Mouse (Mus musculus) ES-CJ7 (cell line): ENCODE measurements around the gene Gng8.

Experiments used
- DNase-seq: peaks from one replicate; pipeline ENCODE4 v3.0.0; 2011; ENCODE audit warnings: low read depth, low spot score

Gng8 gene

DNA sequence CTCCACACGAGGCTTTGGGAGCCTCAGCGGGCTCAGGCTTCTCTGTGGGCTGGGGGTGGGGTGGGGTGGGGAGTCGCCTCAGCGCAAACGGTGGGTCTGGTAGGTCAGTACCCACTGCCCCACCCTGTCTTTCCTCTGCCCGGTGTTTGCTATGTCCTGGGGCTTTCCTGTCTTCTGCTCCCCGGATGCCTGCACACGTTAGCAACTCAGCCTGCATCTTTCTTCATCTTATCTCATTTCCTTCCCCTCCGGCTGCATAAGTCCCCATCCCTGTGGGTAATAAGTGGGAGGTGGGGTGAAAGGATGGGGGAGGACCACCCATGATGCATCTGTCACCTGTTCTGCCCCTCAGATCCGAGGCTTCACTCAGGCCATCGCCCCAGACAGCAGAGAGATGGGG, 16.8 kb downstream of the Gng8 start:
- DNase-seq: no peak

DNA sequence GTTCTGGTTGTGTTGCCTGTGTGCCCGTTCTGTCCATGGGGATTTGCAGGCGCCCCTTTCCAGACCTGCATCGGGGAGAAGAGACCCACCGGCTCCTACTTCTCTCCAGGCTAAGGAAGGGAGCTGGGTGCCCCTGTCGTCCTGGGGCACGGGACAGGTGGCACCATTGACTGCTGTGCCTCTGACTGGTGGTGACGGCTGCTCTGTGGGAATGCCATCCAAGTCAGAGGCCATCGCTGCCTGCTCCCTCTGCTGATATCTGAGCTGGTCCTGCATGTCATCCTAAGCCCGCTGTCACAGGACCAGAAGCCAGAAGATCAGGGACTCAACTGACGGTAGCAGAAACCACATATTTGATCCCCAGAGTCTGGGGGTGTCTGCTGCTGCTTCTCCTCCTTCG, 17.3 kb downstream of the Gng8 start:
- DNase-seq: no peak

- no peak for DNase-seq
These were observed 18.3 kb downstream of the Gng8 start for GRCm38 (mm10) chr7:16909909-16910308.

DNA sequence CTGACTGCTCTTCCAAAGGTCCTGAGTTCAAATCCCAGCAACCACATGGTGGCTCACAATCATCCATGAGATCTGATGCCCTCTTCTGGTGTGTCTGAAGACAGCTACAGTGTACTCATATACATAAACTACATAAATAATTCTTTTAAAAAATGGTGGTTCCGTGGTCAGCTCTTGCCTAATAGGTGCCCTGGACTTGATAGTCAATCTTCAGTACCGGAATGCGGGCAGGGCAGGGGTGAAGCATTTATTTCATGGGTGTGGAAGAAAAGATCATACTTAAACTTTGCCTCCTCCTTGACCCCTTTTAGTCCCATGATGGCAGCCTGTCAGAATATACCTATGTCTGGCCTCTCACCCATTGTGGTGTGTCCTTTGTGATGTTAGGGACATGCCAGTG, 20.3 kb downstream of the Gng8 start:
- no peak for DNase-seq

GRCm38 (mm10) chr7:16912360-16912759, 20.8 kb downstream of the Gng8 start:
- no peak for DNase-seq

DNA sequence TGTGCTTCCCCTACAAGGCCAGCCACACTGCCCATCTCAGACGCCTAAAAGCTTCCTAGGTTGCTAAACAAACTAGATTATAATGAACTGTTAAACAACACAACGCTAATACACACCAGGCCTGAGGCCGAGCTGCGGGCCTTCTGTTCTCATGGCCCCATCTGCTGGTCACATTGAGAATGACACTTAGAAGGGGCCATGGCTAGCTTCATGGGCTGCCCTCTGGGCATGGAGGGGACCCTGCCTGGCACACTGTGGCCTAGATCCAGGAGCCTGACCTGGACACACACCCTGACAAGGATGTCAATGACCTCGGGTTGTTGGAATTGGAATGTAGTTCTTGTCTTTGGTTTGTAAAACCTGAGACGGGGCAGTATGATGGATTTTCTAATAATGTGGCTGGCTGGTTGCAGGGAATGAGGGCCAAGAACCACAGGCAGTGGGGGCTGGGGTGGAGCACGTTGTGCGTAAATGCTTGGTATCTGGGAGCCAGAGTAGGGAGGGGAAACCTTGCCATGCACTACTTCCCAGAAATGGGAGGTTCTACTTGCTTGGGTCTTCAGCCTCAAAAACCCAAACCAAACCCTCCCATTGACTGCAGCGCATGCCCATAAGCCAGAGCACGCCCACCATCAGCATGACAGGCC, 22.3 kb downstream of the Gng8 start:
- DNase-seq: peak; percentile 54

DNA sequence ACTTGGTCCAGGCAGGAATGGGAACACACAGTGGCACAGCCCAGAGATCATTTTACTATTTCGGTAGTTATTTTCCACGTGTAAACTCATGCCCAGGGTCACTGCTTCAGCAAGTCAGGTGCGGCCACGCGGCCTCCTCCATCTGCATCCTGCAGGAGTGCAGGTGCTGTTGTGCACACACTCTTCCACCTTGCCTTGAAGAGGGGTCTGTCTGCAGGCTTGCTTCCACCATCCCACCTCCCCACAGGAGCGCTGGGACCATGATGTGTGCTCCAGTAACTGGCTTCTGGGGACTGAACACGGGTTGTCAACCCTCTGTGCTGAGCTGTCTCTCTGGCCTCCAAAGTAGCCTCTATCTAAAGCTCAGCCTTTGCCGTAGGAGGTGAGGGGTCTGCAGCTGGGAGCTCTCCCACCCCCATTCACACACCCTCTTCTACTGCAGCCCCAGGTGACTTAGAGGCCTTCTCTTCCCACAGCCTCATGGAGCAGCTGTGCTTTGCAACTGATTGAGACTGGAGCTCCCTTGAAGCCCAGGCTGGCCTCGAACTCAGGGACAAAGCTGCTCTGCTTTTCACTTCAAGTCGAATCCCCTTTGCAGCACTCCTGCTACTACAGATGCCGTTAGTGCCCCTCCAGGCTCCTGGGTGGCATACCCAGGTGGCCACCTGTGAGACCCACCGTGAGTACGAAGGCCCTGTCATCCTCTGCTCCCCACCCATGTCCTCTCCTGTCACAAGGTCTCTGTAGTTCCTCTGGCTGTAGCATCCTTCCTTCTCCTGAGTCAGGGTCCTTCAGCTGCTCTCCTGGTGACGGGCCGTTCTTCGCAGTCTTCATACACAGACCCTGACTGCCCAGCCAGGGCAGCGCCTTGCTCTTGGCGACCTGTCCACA, 23.1 kb downstream of the Gng8 start:
- no peak for DNase-seq

GRCm38 (mm10) chr7:16915461-16916340, 24.1 kb downstream of the Gng8 start:
- no peak for DNase-seq

GRCm38 (mm10) chr7:16916342-16917265, 25.0 kb downstream of the Gng8 start:
- DNase-seq: no peak

DNA sequence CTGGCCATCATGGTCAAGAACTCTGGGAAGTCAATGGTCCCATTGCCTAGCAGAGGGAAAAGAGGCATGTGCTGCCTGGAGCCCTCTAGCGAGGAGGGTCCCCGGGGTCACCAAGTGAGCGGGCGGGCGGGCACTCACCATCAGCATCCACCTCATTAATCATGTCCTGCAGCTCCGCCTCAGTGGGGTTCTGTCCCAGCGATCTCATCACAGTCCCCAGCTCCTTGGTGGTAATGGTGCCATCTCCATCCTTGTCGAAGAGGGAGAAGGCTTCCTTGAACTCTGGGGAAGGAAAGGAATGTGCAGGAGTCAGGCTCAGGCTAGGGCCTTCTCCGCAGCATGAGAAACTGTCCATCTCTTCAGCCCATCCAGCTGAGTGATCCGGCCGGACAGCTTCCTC, 25.9 kb downstream of the Gng8 start:
- no peak for DNase-seq

DNA sequence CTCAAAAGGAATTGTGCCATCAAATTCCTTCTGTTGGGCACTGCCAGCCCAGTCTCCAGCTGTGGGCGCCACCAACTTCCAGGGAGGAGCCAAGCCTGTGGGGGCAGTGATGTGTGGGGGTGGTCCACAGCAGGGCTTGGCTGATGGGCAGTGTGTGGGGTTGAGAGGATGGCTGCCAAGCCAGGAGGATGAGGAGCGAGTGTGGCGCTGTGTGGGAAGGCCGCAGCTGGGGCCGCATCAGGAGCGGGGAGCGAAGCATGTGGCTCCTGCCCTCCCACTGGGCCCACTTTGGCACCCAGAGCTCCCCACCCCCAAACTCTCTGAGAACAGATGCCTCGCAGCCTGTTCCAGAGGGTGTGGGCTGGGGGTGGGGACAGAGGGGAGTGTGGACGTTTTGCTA, 26.4 kb downstream of the Gng8 start:
- no peak for DNase-seq

- DNase-seq: no peak
These were observed 27.1 kb downstream of the Gng8 start for GRCm38 (mm10) chr7:16918670-16919069.

DNA sequence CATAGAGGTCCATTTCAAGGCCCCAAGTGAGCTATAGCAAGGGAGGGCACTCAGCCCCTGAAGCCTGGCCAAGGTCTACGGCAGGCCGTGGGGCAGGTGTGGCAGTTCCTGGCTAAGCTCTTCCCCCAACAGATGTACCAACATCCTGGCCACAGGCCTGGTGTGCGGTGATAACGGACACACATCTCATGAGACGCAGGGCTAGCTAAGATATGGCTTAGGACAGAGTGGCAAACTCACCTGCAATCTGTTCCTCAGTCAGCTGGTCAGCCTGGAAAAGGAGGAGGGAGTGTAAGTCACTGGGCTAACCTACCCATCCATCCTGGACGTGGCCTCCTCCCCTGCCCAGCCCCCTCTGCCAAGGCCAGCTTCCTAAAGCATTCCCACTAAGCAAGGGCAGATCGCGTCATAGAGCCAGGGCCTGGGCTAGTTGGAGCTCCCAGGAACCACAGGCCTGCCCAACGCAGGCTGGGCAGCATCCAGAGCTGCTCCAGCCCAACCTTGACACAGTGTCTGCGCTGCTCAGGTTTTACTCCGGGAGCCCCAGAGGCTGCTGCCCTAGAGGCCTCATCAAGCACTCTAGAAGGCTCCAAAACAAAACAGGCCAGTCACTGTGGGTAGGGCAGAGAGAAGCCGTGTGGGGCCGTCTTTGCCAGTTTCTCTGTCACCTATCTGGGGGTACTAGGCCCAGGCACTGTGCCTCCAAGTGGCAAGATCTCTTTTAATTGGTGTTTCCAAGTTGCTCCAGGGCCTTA, 28.0 kb downstream of the Gng8 start:
- no peak for DNase-seq

DNA sequence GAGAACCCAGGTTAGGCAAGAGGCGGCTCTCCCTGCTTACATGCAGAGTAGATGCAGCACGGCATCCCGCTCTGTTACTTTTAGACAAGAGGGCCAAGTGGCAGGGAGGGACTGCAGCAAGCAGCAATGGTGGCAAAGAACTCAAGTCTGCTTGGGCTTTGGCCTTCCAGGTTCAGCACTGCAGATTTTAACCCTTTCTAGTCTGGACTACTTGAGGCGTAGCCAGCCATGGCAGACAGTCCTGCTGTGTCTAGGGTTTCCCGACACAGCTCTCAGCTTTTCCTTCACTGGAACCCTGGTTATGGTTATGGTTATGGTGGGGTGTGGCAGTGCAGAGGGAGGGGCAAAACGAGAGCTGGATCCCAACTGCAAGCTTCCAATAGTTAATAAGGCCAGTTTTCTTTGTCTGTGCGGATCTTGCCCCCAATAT, 28.6 kb downstream of the Gng8 start:
- DNase-seq: no peak

GRCm38 (mm10) chr7:16920818-16921791, 29.5 kb downstream of the Gng8 start:
- no peak for DNase-seq

GRCm38 (mm10) chr7:16921881-16922335, 30.3 kb downstream of the Gng8 start:
- no peak for DNase-seq

DNA sequence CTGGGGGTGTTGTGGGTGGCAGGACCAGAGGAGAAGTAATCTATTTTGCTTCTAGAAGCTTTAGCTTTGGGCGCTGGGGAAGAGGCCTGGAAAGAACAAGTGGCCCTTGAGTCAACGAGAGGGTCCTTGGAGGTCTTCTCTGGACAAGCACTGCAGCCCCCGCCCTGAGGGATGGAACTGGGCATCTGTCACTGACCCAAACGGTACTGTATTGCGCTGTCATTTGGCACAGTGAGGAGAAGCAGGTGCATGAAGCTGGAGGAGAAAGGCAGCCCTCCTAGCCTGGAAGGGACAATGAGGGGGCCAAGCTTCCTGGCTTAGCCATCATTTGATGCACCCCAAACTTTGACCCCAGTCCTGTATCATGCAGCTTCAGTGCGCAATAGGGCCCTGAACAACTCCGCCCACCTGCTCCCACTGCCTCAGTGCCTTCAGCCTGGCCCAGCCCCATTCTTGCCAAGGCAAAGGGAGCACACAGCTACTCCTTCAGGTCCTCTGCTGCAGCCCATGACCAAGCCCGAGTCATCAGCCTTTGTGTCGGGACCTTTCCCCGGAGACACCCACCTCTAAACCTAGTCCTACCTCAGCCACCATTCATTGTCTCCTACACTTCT, 30.9 kb downstream of the Gng8 start:
- DNase-seq: no peak

- DNase-seq: no peak
These were observed 31.9 kb downstream of the Gng8 start for GRCm38 (mm10) chr7:16923283-16924036.
